Mouse (Mus musculus): Measurements from ENCODE around the gene Mtfr1l. TPM values are rescaled to one million over a fixed set of nuclear protein-coding genes. Genes with fewer than 3 reads are reported as not detected.

Gene Mtfr1l
- polyA plus RNA-seq, 1 experiment from 2014 or later = 111 TPM

DNA sequence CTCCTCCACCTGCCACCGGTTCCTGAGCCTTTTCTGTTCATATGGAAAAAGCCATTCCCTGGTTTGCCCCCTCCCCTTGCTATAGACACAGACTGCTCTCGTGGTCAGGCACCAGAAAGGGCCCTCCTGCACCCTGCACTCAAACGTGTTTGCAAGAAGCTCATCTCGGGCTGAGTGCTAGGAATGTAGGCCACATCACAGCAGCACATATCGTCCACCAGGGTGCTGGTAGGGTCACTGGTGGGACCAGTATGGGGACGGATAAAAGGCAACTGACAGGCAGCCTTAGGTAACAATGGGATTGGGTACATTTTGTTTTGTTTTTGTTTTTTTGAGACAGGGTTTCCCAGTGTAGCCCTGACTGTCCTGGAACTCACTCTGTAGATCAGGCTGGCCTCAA is 53.9 kb downstream of the Mtfr1l start:
- 44% methylated on average over 6 of the region's 6 CpGs for WGBS
- H3K27me3 ChIP-seq (ENCODE audit: control insufficient read depth, insufficient read depth, low read depth, low read length) = no peaks in the 10 kb centered on the region; the same call in 1 of the 2 replicates
- H3K27ac ChIP-seq (ENCODE audit: low read length) = no peak overlapping the region
- ATAC-seq (ENCODE audit: low read depth) = peak; percentile 22
- no peak overlapping the region for H3K9ac ChIP-seq (ENCODE audit: low read length)
- H3K9me3 ChIP-seq (ENCODE audit: control insufficient read depth, low read length) = no peaks in the 10 kb centered on the region
- H3K4me3 ChIP-seq (ENCODE audit: low read length) = no peak overlapping the region
- no peaks in the 10 kb centered on the region for H3K36me3 ChIP-seq (ENCODE audit: control insufficient read depth, insufficient read depth, low read length)
- H3K4me2 ChIP-seq (ENCODE audit: low read depth, low read length) = no peak overlapping the region
- 0 out of 2 replicates have a peak, but pooled peaks cover 2% of the 10 kb centered on the region for H3K4me1 ChIP-seq (replicated peaks; ENCODE audit: control insufficient read depth, insufficient read depth, low read length)

DNA sequence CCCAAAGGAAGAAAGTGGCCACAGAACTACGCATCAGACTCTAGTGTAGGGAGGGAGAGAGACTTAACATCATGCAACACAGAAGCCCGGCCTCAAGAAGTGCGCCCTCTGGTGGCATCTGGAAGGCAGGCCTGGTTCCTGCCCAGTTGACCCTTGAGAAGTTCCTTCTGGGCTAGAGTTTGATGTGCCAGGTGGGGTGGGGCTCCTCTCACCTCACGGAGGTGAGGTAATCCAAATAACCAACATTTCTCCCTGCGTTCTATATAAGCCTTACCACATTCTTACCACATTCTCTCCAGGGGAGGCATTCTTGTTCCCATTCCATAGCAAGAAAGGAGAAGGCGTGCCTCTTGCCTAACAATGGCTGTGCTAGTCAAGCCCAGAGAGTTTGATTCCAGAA is 54.3 kb downstream of the Mtfr1l start:
- 0 out of 2 replicates have a peak, but pooled peaks cover 2% of the 10 kb centered on the region for H3K4me1 ChIP-seq (replicated peaks; ENCODE audit: control insufficient read depth, insufficient read depth, low read length)
- peak; percentile 61 for ATAC-seq (ENCODE audit: low read depth)
- H3K9me3 ChIP-seq (ENCODE audit: control insufficient read depth, low read length) = no peaks in the 10 kb centered on the region
- no peak overlapping the region for H3K4me2 ChIP-seq (ENCODE audit: low read depth, low read length)
- H3K36me3 ChIP-seq (ENCODE audit: control insufficient read depth, insufficient read depth, low read length) = 0 out of 2 replicates have a peak, but pooled peaks cover 2% of the 10 kb centered on the region
- 18% methylated on average over 6 of the region's 6 CpGs for WGBS
- H3K9ac ChIP-seq (ENCODE audit: low read length) = no peak overlapping the region
- H3K4me3 ChIP-seq (ENCODE audit: low read length) = no peak overlapping the region
- no peaks in the 10 kb centered on the region; the same call in 1 of the 2 replicates for H3K27me3 ChIP-seq (ENCODE audit: control insufficient read depth, insufficient read depth, low read depth, low read length)
- H3K27ac ChIP-seq (ENCODE audit: low read length) = no peak overlapping the region

DNA sequence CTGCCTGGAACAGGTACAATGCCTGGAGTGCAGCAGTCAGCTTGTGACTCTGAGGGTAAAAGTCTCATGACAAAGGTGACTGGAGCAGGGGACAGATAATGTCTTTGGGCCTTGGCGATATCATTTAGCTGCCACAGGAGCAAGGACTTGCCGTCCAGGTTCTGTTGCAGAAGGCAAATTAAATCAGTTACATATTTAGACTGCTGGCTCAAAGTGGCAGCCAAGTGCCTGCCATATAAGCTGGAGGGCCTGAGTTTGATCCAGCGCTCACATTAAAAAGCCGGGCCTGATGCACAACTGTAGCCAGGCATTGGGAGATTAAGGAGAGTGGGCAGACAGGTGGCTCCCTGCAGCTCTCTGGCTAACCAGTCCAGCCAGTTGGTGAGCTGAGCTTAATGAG is 55.3 kb downstream of the Mtfr1l start:
- H3K9me3 ChIP-seq (ENCODE audit: control insufficient read depth, low read length) = no peaks in the 10 kb centered on the region
- no peak overlapping the region for H3K4me2 ChIP-seq (ENCODE audit: low read depth, low read length)
- H3K9ac ChIP-seq (ENCODE audit: low read length) = no peak overlapping the region
- 74% methylated on average over 4 of the region's 4 CpGs for WGBS
- no peaks in the 10 kb centered on the region; the same call in 1 of the 2 replicates for H3K27me3 ChIP-seq (ENCODE audit: control insufficient read depth, insufficient read depth, low read depth, low read length)
- 0 out of 2 replicates have a peak, but pooled peaks cover 2% of the 10 kb centered on the region for H3K4me1 ChIP-seq (replicated peaks; ENCODE audit: control insufficient read depth, insufficient read depth, low read length)
- no peak overlapping the region for H3K27ac ChIP-seq (ENCODE audit: low read length)
- H3K4me3 ChIP-seq (ENCODE audit: low read length) = no peak overlapping the region
- ATAC-seq (ENCODE audit: low read depth) = no peak
- peaks cover 7% of the 10 kb centered on the region for H3K36me3 ChIP-seq (ENCODE audit: control insufficient read depth, insufficient read depth, low read length)

DNA sequence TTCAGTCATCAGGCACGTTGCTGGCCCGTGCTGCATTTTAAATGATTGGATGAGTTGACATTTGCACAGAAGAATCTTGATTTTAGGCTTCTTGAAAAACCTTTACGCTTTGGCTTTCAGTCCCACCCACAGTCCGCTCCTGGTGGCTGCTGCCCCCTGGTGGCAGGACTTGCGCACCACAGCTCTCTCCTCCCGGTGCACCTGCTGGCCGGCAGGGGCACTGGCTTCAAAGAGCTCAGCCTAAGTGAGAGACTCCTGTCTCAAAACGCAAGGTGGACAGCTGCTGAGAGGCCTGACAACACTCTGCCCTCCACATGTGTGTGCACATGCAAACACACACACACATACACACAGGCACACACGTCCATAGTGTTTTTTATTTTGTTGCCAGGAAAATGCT is 57.2 kb downstream of the Mtfr1l start:
- Histone ChIP-seq H3K4me2 (ENCODE audit: low read depth, low read length) (no peak overlapping the region), H3K27me3 (ENCODE audit: control insufficient read depth, insufficient read depth, low read depth, low read length) (no peaks in the 10 kb centered on the region; the same call in 1 of the 2 replicates), H3K4me1 (replicated peaks; ENCODE audit: control insufficient read depth, insufficient read depth, low read length) (0 out of 2 replicates have a peak, but pooled peaks cover 2% of the 10 kb centered on the region), H3K27ac (ENCODE audit: low read length) (no peak overlapping the region), H3K4me3 (ENCODE audit: low read length) (no peak overlapping the region), H3K9ac (ENCODE audit: low read length) (no peak overlapping the region), H3K36me3 (ENCODE audit: control insufficient read depth, insufficient read depth, low read length) (peaks cover 19% of the 10 kb centered on the region), H3K9me3 (ENCODE audit: control insufficient read depth, low read length) (no peaks in the 10 kb centered on the region)
- WGBS = 5% methylated on average over 9 of the region's 9 CpGs
- ATAC-seq (ENCODE audit: low read depth) = peak; percentile 55; the same call in 1 of the 2 replicates

DNA sequence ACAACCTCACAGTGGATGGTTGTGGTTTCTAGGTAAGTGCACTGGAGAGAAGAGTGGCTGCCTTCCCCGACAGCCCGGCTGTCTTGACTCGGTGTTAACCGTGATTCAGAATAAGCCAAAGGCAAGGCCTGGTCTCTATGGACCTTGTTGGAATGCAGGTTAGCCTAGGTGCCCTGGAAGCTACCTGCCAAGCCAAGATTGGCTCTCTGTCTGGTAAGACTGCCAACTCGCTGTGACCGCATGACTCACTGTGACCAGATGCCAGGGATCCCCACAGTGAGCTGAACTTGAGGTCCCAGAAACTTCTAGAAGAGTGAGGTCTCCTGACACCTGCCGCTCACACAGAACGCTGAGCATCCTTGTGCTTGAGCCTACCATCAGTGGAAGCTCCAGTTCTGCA is 58.3 kb downstream of the Mtfr1l start:
- no peak overlapping the region for H3K4me3 ChIP-seq (ENCODE audit: low read length)
- no peak overlapping the region for H3K9ac ChIP-seq (ENCODE audit: low read length)
- no peaks in the 10 kb centered on the region for H3K9me3 ChIP-seq (ENCODE audit: control insufficient read depth, low read length)
- ATAC-seq (ENCODE audit: low read depth) = no peak
- no peak overlapping the region for H3K4me2 ChIP-seq (ENCODE audit: low read depth, low read length)
- no peaks in the 10 kb centered on the region; the same call in 1 of the 2 replicates for H3K27me3 ChIP-seq (ENCODE audit: control insufficient read depth, insufficient read depth, low read depth, low read length)
- H3K36me3 ChIP-seq (ENCODE audit: control insufficient read depth, insufficient read depth, low read length) = peaks cover 26% of the 10 kb centered on the region
- 81% methylated on average over 8 of the region's 8 CpGs for WGBS
- 0 out of 2 replicates have a peak, but pooled peaks cover 2% of the 10 kb centered on the region for H3K4me1 ChIP-seq (replicated peaks; ENCODE audit: control insufficient read depth, insufficient read depth, low read length)
- no peak overlapping the region for H3K27ac ChIP-seq (ENCODE audit: low read length)

Small RNA genes within 50 kb of the gene (microRNA-seq; reads per million reads assigned to microRNA genes)
- not detected for gene Mir6403

Other genes starting within 250 kb of the Mtfr1l start
- 23.3 and 23.4 TPM in 2 replicates for gene Pdik1l, start 247.5 kb downstream of the Mtfr1l start, polyA plus RNA-seq (2015; fragmentation: Nextera tagmentation; extraction: Ambion mirVana)
- 2.6 and 3.1 TPM in 2 replicates for gene Trim63, start 220.3 kb downstream of the Mtfr1l start, polyA plus RNA-seq (2015; fragmentation: Nextera tagmentation; extraction: Ambion mirVana)
- 0.29 and 0.43 TPM in 2 replicates for gene Slc30a2, start 192.2 kb downstream of the Mtfr1l start, polyA plus RNA-seq (2015; fragmentation: Nextera tagmentation; extraction: Ambion mirVana)
- gene Extl1, start 151.5 kb downstream of the Mtfr1l start, polyA plus RNA-seq (2015; fragmentation: Nextera tagmentation; extraction: Ambion mirVana) = 1.8 and 2.5 TPM in 2 replicates
- 14.3 and 14.6 TPM in 2 replicates for gene Pafah2, start 139.1 kb downstream of the Mtfr1l start, polyA plus RNA-seq (2015; fragmentation: Nextera tagmentation; extraction: Ambion mirVana)
- gene Stmn1, start 67.1 kb downstream of the Mtfr1l start, polyA plus RNA-seq (2015; fragmentation: Nextera tagmentation; extraction: Ambion mirVana) = 1,638 and 1,729 TPM in 2 replicates
- gene Paqr7, start 38.7 kb downstream of the Mtfr1l start, polyA plus RNA-seq (2015; fragmentation: Nextera tagmentation; extraction: Ambion mirVana) = 6.9 and 8.7 TPM in 2 replicates
- gene Aunip, start 24.4 kb downstream of the Mtfr1l start, polyA plus RNA-seq (2015; fragmentation: Nextera tagmentation; extraction: Ambion mirVana) = 14.5 and 15.7 TPM in 2 replicates
- gene Selenon, start 16.8 kb upstream of the Mtfr1l start, polyA plus RNA-seq (2015; fragmentation: Nextera tagmentation; extraction: Ambion mirVana) = 9.7 and 10.4 TPM in 2 replicates
- 1.9 and 2.1 TPM in 2 replicates for gene Man1c1, start 168.9 kb upstream of the Mtfr1l start, polyA plus RNA-seq (2015; fragmentation: Nextera tagmentation; extraction: Ambion mirVana)
- 25.2 and 27.7 TPM in 2 replicates for gene Ldlrap1, start 232.6 kb upstream of the Mtfr1l start, polyA plus RNA-seq (2015; fragmentation: Nextera tagmentation; extraction: Ambion mirVana)